Mouse (Mus musculus): ENCODE results near the gene Pif1.

The Pif1 gene

DNA sequence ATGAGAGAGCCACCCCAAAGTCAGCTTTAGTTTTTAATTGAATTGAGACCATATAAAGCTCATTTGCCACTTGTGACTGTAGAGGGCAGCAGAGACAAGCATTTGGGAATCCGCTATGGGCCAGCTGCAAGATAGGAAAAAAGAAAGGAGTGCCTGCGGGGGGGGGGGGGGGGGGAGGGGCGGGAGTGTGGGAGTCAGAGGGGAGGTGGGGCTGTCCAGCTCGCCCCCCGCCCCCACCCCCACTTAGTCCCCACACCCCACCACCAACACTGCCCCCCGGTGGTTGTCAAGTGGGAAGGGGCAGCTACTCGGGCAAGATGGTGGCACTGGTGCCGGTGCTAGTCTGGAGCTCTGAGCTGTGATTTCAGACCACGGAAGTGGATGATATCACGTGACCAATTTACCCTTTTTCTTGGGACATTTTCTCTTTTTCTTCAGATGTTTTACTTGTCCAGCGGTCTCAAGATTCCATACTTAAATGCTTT is 11.8 kb downstream of the Pif1 start:
- no peak for DNase-seq (ENCODE audit: low read depth, low spot score)

GRCm38 (mm10) chr9:65600951-65601350 is 14.0 kb downstream of the Pif1 start:
- no peak for DNase-seq (ENCODE audit: low read depth, low spot score)

- no peak for DNase-seq (ENCODE audit: low read depth, low spot score)
These were observed 16.6 kb downstream of the Pif1 start for GRCm38 (mm10) chr9:65603401-65604102.

- DNase-seq (ENCODE audit: low read depth, low spot score): peak; percentile 66
These were observed 18.6 kb downstream of the Pif1 start for GRCm38 (mm10) chr9:65605471-65606136.

- DNase-seq (ENCODE audit: low read depth, low spot score): no peak
These were observed 19.6 kb downstream of the Pif1 start for GRCm38 (mm10) chr9:65606321-65607109.

DNA sequence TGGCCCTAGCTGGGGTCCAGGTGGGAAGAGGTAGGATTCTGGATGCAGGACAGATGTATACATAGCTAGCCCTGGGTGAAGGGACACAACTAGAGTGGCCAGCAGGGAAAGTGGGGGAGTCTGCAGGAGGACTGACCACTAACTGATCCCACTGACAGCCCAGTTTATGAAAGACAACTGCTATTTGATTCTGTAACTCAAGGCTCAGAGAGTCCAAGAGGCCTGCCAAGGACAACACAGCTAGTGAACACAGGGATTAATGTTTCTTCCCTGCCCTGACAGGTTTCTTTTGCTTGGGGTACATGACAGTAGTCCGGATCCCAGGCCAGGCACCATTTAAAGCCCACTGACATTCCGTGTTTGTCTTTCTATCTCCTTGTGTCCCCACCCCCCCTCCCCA is 20.2 kb downstream of the Pif1 start:
- DNase-seq (ENCODE audit: low read depth, low spot score): no peak

DNA sequence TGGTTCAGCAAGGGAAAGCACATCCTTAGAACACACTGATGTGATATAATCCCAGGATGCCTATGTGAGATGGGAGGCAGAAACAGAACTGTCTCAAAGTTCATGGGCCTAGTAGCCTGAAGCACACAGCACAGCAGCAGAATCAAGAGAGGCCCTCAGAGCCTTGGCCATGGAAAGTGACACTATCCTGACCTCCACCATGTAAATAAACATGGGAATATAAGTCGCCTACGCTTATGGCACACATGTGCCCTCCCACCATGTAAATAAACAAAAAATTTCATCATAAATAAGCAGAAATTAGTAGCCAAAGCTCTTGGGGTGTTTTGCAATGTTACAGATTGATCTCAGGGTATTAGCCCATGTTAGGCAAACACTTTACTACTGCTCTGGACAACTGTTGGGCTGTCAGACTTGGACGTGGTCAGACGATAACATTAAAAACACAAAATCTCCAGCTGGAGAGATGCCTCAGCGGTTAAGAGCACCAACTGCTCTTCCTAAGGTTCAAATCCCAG is 25.1 kb downstream of the Pif1 start:
- no peak for DNase-seq (ENCODE audit: low read depth, low spot score)

GRCm38 (mm10) chr9:65613098-65613497 is 26.1 kb downstream of the Pif1 start:
- no peak for DNase-seq (ENCODE audit: low read depth, low spot score)

- DNase-seq (ENCODE audit: low read depth, low spot score): no peak
These were observed 32.4 kb downstream of the Pif1 start for GRCm38 (mm10) chr9:65619311-65619710.

GRCm38 (mm10) chr9:65621196-65621595 is 34.2 kb downstream of the Pif1 start:
- DNase-seq (ENCODE audit: low read depth, low spot score): no peak

DNA sequence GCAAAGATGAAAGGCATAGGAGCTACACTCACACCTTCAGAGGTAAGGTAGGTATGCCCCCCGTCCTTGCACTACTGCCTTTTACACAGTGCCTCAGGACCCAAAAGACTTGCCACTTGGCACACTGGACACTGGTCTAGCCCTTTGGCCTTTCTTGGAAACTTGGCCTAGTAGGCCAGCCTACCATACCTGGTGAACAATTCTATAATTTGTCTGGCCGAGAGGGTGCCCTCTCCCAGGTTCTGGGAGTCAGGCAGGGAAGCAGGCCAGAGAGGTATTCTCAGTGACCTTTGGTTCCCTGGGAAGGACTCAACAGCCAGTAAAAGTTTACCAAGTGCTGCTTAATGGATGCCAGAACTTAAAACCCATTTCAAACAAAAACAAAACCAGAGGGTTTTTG is 34.7 kb downstream of the Pif1 start:
- DNase-seq (ENCODE audit: low read depth, low spot score): no peak

- no peak for DNase-seq (ENCODE audit: low read depth, low spot score)
These were observed 35.9 kb downstream of the Pif1 start for GRCm38 (mm10) chr9:65622826-65623225.

DNA sequence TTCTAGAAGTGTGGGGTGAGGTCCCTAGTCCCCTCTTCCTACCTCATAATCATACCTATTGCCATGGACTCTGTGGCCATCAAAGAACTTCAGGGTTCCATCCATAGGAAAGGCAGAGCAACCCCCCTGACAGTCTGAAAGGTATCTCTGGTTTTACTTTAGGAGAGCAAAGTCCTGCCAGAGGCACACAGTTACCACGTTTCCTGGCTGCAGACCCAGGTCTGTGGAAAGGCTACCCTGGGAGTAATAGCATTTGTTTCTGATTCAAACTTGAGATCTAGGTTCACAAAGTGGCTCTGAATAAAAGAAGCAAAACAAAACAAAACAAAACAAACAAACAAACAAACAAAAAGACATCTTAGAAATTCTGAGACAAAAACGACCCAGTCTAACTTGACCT is 37.3 kb downstream of the Pif1 start:
- DNase-seq (ENCODE audit: low read depth, low spot score): no peak

DNA sequence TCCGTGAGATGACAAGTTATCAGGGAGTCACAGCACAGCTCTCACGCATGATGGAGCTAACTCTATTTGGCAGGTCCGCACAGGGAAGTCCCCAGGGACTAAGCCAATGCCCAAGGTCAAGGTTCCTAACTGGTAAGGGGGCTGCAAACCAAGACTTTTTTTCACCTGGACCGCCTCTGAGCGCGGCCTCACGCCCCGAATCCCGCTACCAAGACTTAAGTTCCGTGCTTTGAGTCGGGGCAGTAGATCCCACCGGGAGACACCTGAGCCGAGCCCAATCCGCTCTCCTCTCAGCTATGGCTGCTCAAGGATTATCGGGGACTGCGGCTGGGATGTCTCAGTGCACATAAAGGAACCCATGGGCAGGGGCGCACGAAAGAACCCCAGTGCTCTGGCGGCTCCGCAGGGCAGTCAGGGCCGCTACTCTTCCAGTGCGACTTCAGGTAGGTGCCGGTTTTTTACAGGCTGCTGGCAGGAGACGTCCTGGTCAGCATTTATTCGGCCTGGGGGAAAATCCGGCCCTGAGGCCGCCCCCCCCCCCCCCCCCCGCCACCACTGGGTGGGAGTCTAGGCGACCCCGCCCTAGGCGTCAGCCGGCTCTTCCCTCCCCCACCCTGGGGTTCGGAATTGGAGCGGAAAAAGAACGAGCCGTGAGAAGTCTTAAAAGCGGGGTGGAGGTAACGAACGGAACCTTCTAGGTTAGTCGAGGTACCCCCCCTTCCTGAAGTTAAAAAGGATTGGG is 42.2 kb downstream of the Pif1 start, which contains the start of gene Rbpms2:
Gene Rbpms2, plus strand, starts transcription at position 624 of the 742 bp plus-strand sequence.
- DNase-seq (ENCODE audit: low read depth, low spot score): no peak

DNA sequence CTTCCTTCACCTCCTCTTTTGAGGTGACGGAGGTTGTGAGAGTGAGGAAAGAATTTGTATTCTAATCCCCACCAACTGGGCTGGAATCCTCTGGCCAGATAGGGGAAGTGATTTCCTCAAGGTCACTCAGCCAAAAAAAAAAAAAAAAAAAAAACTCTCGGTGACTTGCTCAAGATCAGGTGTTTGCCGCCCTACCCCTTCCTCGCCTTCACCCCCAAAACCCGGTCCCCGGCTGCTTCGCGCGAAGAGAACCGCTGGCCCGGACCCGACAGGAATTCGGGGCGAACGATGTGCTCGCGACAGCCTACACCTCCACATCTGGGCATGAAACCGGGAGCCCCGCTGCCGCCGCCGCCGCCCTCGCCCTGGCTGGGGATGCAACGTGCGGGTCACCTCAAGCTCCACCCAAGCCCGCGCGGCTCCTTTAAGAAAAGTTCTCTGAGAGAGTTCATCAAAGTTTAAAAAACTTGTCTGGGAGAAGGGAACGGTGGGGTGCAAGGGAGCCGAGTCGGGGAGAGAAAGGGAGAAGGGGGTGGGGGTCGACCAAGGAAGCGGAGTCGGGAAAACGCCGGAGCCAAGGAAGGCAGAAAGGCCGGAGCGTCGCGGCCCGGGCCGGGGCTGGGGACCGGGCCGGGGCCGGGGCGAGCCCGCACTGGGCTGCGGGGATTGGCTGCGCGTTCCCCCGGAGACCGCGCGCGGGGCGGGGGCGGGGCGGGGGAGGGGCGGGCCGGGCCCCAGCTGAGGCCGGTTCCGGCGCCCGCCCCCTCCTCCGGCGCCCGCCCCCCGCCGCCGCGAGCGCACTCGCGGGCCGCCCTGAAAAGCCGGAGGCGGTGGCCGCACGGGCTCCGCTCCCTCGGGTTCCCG is 43.0 kb downstream of the Pif1 start:
- no peak for DNase-seq (ENCODE audit: low read depth, low spot score)

GRCm38 (mm10) chr9:65630631-65631353 is 43.8 kb downstream of the Pif1 start:
- DNase-seq (ENCODE audit: low read depth, low spot score): no peak

DNA sequence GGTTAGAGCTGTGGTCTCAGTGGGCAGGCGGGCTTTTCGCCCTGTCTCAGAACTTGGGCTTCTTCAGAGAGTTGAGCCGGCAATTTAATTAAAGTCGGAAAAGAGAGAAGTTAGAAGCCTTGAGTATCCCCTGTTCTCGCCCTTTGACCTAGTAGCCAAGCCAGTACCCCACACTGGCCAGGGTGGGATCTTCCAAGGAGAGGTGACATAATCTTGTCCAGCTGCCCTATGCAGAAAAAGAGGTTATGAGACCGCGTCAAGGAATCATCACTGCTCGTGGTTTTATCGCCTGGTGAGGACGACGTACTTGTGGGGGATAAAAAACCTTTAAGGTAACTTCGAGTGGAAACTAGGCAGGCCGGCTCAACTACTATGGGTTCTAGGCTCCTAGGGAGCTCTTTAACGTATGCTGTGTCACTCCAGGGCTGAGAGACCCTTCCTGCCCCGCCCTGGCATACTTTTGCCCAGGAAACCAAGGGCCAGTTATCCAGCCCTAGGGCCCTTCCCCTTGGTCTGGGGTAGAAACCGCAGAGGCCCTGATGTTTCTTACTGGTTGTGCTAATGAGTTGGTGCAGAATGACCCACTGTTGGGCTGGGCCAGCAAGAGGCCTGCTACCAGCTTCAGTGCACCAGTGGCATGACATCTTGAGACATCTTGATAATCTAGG is 44.5 kb downstream of the Pif1 start:
- DNase-seq (ENCODE audit: low read depth, low spot score): no peak

GRCm38 (mm10) chr9:65635766-65636165 is 48.8 kb downstream of the Pif1 start:
- no peak for DNase-seq (ENCODE audit: low read depth, low spot score)

- no peak for DNase-seq (ENCODE audit: low read depth, low spot score)
These were observed 50.0 kb downstream of the Pif1 start for GRCm38 (mm10) chr9:65636926-65637325.
